Mouse (Mus musculus) kidney, postnatal 36 days (tissue): ENCODE data around the gene Gcnt4.

Experiments used
- DNase-seq, 2 experiments: peaks; one replicate each; pipeline ENCODE4 v3.0.0; 2021 to 2022; ENCODE audit warnings: mixed read lengths in 2 of 2

Gcnt4 gene

GRCm38 (mm10) chr13:96951880-96952279 lies 27.4 kb downstream of the Gcnt4 start:
- DNase-seq: no peak

DNA sequence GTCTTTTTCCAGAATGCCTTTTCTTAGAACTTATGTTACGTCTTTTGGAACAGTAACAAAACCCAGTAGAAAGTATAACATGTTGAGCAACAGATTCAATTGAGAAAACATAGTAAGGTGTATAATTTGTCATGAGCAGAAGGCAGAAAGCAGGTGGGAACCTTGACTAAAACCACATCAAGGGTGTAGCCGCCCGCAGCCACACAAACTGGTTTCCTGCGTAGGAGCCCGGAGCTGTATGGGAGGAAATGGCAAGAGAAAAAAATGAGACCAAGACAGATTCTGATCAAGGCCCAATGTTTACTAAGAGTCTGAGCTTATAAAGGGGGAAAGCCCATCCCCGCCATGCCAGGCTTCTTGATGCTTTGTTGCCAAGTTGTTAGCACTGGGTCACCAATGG lies 32.0 kb downstream of the Gcnt4 start:
- no peak for DNase-seq

- DNase-seq: no peak
Measured at GRCm38 (mm10) chr13:96960019-96960418, 35.5 kb downstream of the Gcnt4 start.

GRCm38 (mm10) chr13:96961366-96962157 lies 37.1 kb downstream of the Gcnt4 start:
- no peak for DNase-seq

GRCm38 (mm10) chr13:96962801-96963200 lies 38.3 kb downstream of the Gcnt4 start:
- DNase-seq: no peak

DNA sequence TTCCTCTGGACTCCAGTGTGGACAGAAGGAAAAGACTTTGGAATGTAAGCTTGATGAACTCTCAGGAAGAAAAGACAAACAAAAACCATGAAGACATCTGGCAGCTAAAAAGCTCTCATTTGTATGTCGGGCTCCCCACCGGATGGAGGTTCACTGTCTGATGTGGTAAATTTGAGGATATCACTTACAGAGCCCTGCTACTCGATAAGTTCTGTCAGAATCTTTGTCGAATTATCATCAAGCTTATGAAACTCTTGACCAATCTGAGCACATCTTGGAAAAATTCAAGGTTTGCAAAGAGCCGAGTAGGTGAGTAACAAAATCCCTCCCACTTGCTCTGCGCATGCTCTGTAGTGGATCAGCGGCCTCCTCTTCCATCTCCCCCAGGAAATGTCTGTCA lies 40.5 kb downstream of the Gcnt4 start:
- DNase-seq: no peak

GRCm38 (mm10) chr13:96966210-96967089 lies 42.0 kb downstream of the Gcnt4 start:
- DNase-seq: no peak

DNA sequence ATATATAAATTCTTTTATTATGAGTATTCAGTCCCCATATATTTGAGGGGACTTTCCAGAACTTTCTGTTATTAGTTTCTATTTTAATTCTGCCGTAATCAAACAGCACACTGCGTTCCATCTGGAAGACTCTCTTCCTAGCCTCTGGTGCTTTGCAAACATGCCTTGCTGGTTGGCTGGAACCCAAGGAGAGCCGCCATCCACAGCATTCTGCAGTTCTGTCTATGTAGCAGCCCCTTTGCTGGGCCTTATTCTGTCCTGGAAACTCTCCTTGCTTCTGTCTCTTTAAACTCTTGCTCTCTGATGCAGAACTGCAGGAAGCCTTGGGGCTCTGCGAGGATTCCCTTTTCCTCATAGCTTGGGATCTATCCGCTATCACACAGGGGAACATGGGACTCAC lies 42.6 kb downstream of the Gcnt4 start:
- DNase-seq: no peak

GRCm38 (mm10) chr13:96967822-96968221 lies 43.3 kb downstream of the Gcnt4 start:
- DNase-seq: no peak

DNA sequence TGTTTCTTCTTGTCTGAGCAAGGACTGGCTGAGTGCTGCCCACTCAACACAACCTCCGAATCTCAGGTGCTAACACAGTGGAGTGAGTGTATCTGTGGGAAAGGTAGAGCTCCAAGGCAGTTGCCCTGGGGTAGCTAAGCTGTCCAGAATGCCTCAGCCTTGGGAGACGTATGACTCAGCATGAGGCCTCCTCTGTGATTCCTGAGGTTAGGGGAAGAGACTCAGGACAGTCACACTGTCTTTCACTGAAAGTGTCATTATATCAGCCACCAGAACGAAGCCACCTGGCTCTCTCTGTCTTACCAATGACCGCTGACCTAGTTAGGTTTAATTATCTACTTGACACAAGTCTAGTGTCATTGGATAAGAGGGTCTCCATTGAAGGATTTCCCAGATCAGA lies 46.6 kb downstream of the Gcnt4 start:
- no peak for DNase-seq

- no peak for DNase-seq
Measured at GRCm38 (mm10) chr13:96971861-96972282, 47.4 kb downstream of the Gcnt4 start.

GRCm38 (mm10) chr13:96973318-96973717 lies 48.8 kb downstream of the Gcnt4 start:
- no peak for DNase-seq

DNA sequence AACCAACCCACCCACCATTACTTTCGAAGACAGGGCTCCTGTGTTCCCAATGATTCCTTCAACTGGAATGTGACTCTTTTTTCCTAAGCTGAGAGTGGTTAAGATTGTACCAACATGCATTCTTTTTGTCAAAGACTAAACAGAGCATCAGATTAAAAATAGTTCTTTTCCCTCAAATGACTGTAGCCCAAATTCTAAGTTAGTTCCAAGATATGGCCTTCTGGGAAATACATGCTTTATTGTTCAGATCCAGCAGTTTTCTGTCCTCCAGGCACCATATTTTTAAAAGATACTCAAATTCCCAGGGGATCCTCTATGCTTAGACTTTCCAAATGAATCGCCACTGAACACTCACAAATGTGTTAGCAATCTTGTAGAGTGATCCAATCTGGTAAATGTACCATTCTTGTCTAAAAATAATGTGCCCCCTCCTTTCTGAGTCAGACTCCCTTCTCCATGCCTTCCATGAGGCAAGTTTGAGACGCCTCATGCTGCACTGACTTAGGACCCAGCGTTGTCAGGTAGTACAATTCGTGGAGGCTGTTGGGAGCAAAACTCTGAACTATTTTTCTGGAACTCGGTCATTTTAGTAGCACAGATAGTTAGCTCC lies 52.6 kb downstream of the Gcnt4 start:
- DNase-seq: no peak

GRCm38 (mm10) chr13:96980561-96980960 lies 56.1 kb downstream of the Gcnt4 start:
- no peak for DNase-seq

- DNase-seq: peak; percentile 73 to 75
Measured at GRCm38 (mm10) chr13:96983251-96984126, 59.0 kb downstream of the Gcnt4 start.

DNA sequence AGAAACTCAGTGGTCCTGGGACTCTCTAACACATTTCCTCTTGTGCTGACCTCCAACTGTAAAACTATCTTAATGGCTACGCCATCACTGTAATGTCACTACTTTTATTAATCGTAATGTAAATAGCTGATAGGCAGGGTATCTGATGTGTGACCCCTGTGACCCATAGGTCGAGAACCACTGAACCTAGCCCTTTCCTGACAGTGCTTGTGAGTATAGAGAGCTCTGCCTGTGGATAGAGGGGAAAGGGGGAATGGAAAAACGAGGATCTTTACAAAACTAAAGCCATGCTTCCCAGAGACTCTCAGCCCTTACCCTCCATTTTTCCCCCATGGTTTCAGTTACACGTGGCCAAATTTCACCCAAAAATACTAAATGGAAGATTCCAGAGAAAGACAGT lies 60.2 kb downstream of the Gcnt4 start:
- DNase-seq: no peak

- peak; percentile 45 to 46 for DNase-seq
Measured at GRCm38 (mm10) chr13:96985599-96986275, 61.2 kb downstream of the Gcnt4 start.

- DNase-seq: no peak
Measured at GRCm38 (mm10) chr13:96989129-96989528, 64.6 kb downstream of the Gcnt4 start.

DNA sequence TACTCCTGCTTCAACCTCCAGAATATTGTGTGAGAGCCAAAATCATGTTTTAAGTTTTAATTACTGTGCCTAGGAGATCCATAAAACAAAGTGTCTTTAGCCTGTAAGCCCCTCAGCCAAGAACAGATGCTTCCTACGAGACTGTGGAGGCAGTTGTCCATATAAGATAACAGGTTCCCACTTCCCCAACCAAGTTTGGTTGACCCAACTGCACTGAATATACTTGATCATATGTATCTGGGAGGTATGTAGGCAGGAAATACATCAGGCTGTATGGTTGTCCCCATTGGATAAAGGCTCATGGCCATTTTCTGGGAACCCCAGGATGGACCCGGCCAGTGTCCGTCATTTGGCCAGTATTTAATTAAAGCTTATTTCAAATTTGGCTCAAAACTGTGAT lies 65.6 kb downstream of the Gcnt4 start:
- DNase-seq: no peak

- DNase-seq: peak; percentile 16 to 35
Measured at GRCm38 (mm10) chr13:96990561-96991265, 66.2 kb downstream of the Gcnt4 start.
